Mouse (Mus musculus): Measurements from ENCODE around the gene Tex10. TPM values are rescaled to one million over a fixed set of nuclear protein-coding genes. Genes with fewer than 3 reads are reported as not detected.
"Not testable (repeated sequence)": the region's sequence is repeated elsewhere in the genome, so short reads cannot be mapped to it uniquely, and the experiment has no call there.

Gene Tex10
- polyA plus RNA-seq, 1 experiment = 11.3 TPM

DNA sequence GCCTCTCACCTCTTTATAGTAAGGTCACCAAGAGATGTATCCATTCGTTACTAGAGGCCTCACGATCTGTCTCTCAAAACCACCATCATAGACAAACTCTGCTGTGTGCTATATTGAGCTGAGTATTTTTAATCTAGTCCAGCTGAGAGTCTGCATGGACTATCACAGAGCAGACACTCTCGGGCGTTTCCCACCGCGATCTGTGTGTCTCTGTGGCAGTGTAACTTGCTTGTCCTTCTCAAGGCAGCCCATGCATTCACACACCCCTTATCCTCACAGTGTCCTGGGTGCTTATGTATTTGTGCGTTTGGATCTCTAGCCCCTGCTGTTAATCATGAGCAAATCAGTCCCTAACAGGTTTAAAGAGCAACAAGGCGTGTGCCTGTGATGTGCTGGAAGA lies 59.8 kb downstream of the Tex10 start:
- Histone ChIP-seq H3K27me3 (ENCODE audit: control insufficient read depth, insufficient read depth, insufficient read length) (no peaks in the 10 kb centered on the region), H3K4me3 (no peak overlapping the region), H3K79me2 (ENCODE audit: control insufficient read depth, insufficient read depth) (no peaks in the 10 kb centered on the region), H3K36me3 (ENCODE audit: control insufficient read depth, insufficient read depth) (no peaks in the 10 kb centered on the region), H3ac (ENCODE audit: control insufficient read depth, insufficient read length) (no peak overlapping the region), H3K4me2 (ENCODE audit: low read depth) (no peak overlapping the region)
- TF ChIP-seq CEBPB (IDR thresholded peaks at IDR 0.05; ENCODE audit: insufficient read depth, poor library complexity, severe bottlenecking) = no peak
- TF ChIP-seq USF1 (IDR thresholded peaks at IDR 0.05; ENCODE audit: low read depth) = no peak
- no peak for TF ChIP-seq E2F4 (IDR thresholded peaks at IDR 0.05; ENCODE audit: insufficient read depth)
- TF ChIP-seq SRF (IDR thresholded peaks at IDR 0.05; ENCODE audit: control insufficient read depth, insufficient read length, low read depth) = no peak
- TF ChIP-seq MAX (IDR thresholded peaks at IDR 0.05; ENCODE audit: low read depth) = no peak
- TF ChIP-seq POLR2A (IDR thresholded peaks at IDR 0.05; ENCODE audit: insufficient read length, low read depth) = no peak
- TF ChIP-seq POLR2AphosphoS2 (IDR thresholded peaks at IDR 0.05; ENCODE audit: insufficient read length, low read depth) = no peak
- TF ChIP-seq MYOG (IDR thresholded peaks at IDR 0.05; ENCODE audit: control insufficient read depth in 1 of 3, insufficient read depth in 1 of 3, insufficient read length in 2 of 3, low read depth in 2 of 3) = no peak
- no peak for TF ChIP-seq MYOD1 (IDR thresholded peaks at IDR 0.05; ENCODE audit: control insufficient read depth in 1 of 3, insufficient read length in 2 of 3, low read depth in 2 of 3)
- no peak for TF ChIP-seq REST (IDR thresholded peaks at IDR 0.05; ENCODE audit: insufficient read depth, insufficient read length)
- no peak for TF ChIP-seq TCF12 (IDR thresholded peaks at IDR 0.05; ENCODE audit: insufficient read depth, poor library complexity, severe bottlenecking)

- no peak overlapping the region for H3K4me2 ChIP-seq (ENCODE audit: low read depth)
- no peaks in the 10 kb centered on the region for H3K79me2 ChIP-seq (ENCODE audit: control insufficient read depth, insufficient read depth)
- H3K36me3 ChIP-seq (ENCODE audit: control insufficient read depth, insufficient read depth) = no peaks in the 10 kb centered on the region
- no peak overlapping the region for H3ac ChIP-seq (ENCODE audit: control insufficient read depth, insufficient read length)
- TF ChIP-seq TCF3 (IDR thresholded peaks at IDR 0.05; ENCODE audit: insufficient read length, low read depth) (no peak), MAX (IDR thresholded peaks at IDR 0.05; ENCODE audit: low read depth) (no peak), SRF (IDR thresholded peaks at IDR 0.05; ENCODE audit: control insufficient read depth, insufficient read length, low read depth) (no peak), POLR2A (IDR thresholded peaks at IDR 0.05; ENCODE audit: insufficient read length, low read depth) (no peak), POLR2AphosphoS2 (IDR thresholded peaks at IDR 0.05; ENCODE audit: insufficient read length, low read depth) (no peak), REST (IDR thresholded peaks at IDR 0.05; ENCODE audit: insufficient read depth, insufficient read length) (no peak), TCF12 (IDR thresholded peaks at IDR 0.05; ENCODE audit: insufficient read depth, poor library complexity, severe bottlenecking) (no peak), CEBPB (IDR thresholded peaks at IDR 0.05; ENCODE audit: insufficient read depth, poor library complexity, severe bottlenecking) (no peak), E2F4 (IDR thresholded peaks at IDR 0.05; ENCODE audit: insufficient read depth) (no peak), USF1 (IDR thresholded peaks at IDR 0.05; ENCODE audit: low read depth) (no peak), MYOG (IDR thresholded peaks at IDR 0.05; ENCODE audit: control insufficient read depth in 1 of 3, insufficient read depth in 1 of 3, insufficient read length in 2 of 3, low read depth in 2 of 3) (no peak), MYOD1 (IDR thresholded peaks at IDR 0.05; ENCODE audit: control insufficient read depth in 1 of 3, insufficient read length in 2 of 3, low read depth in 2 of 3) (no peak)
- no peaks in the 10 kb centered on the region for H3K27me3 ChIP-seq (ENCODE audit: control insufficient read depth, insufficient read depth, insufficient read length)
- H3K4me3 ChIP-seq = no peak overlapping the region
These were observed 65.8 kb downstream of the Tex10 start for GRCm38 (mm10) chr4:48407350-48408039.

DNA sequence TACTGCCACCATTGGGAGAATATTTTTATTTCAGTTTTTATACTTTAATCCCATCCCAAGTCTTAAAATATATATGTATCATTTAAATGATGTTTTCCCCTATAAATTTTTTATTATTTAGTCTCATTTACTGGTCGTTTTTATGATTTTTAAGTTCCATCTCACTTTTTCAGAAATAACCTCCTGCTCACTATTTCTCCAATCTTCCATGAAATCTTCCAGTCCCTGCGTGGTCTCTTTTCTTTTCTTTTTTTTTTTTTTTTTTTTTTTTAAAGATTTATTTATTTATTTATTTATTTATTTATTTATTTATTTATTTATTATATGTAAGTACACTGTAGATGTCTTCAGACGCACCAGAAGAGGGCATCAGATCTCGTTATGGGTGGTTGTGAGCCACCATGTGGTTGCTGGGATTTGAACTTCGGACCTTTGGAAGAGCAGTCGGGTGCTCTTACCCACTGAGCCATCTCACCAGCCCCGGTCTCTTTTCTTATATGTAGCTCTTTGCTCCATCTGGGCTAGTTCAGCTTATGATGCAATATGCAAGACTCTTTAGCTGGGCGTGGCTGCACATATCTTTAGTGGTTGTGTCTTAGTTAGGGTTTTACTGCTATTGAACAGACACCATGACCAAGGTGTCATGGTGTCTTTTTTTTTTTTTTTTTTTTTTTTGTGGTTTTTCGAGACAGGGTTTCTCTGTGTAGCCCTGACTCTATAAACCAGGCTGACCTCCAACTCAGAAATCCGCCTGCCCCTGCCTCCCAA lies 67.4 kb downstream of the Tex10 start:
- 0 out of 2 replicates have a peak, but pooled peaks have one; percentile 12 for TF ChIP-seq CEBPB (IDR thresholded peaks at IDR 0.05; ENCODE audit: insufficient read depth, poor library complexity, severe bottlenecking)
- not testable (repeated sequence) for H3K27me3 ChIP-seq (ENCODE audit: control insufficient read depth, insufficient read depth, insufficient read length); H3K79me2 ChIP-seq (ENCODE audit: control insufficient read depth, insufficient read depth); H3K36me3 ChIP-seq (ENCODE audit: control insufficient read depth, insufficient read depth); H3K4me2 ChIP-seq (ENCODE audit: low read depth); H3K4me3 ChIP-seq; H3ac ChIP-seq (ENCODE audit: control insufficient read depth, insufficient read length)

- Histone ChIP-seq H3K36me3 (ENCODE audit: control insufficient read depth, insufficient read depth) (no peaks in the 10 kb centered on the region), H3K4me2 (ENCODE audit: low read depth) (no peak overlapping the region), H3K27me3 (ENCODE audit: control insufficient read depth, insufficient read depth, insufficient read length) (no peaks in the 10 kb centered on the region), H3K79me2 (ENCODE audit: control insufficient read depth, insufficient read depth) (no peaks in the 10 kb centered on the region), H3ac (ENCODE audit: control insufficient read depth, insufficient read length) (no peak overlapping the region), H3K4me3 (no peak overlapping the region)
- TF ChIP-seq TCF12 (IDR thresholded peaks at IDR 0.05; ENCODE audit: insufficient read depth, poor library complexity, severe bottlenecking) (no peak), MAX (IDR thresholded peaks at IDR 0.05; ENCODE audit: low read depth) (no peak), REST (IDR thresholded peaks at IDR 0.05; ENCODE audit: insufficient read depth, insufficient read length) (no peak)
These were observed 70.1 kb downstream of the Tex10 start for GRCm38 (mm10) chr4:48403066-48403640.

- Histone ChIP-seq H3K4me2 (ENCODE audit: low read depth) (no peak overlapping the region), H3ac (ENCODE audit: control insufficient read depth, insufficient read length) (no peak overlapping the region), H3K4me3 (no peak overlapping the region), H3K36me3 (ENCODE audit: control insufficient read depth, insufficient read depth) (no peaks in the 10 kb centered on the region), H3K27me3 (ENCODE audit: control insufficient read depth, insufficient read depth, insufficient read length) (no peaks in the 10 kb centered on the region), H3K79me2 (ENCODE audit: control insufficient read depth, insufficient read depth) (no peaks in the 10 kb centered on the region)
- no peak for TF ChIP-seq CEBPB (IDR thresholded peaks at IDR 0.05; ENCODE audit: insufficient read depth, poor library complexity, severe bottlenecking)
- no peak for TF ChIP-seq POLR2A (IDR thresholded peaks at IDR 0.05; ENCODE audit: insufficient read length, low read depth)
- TF ChIP-seq POLR2AphosphoS2 (IDR thresholded peaks at IDR 0.05; ENCODE audit: insufficient read length, low read depth) = no peak
- no peak for TF ChIP-seq MYOD1 (IDR thresholded peaks at IDR 0.05; ENCODE audit: control insufficient read depth in 1 of 3, insufficient read length in 2 of 3, low read depth in 2 of 3)
- no peak for TF ChIP-seq MYOG (IDR thresholded peaks at IDR 0.05; ENCODE audit: control insufficient read depth in 1 of 3, insufficient read depth in 1 of 3, insufficient read length in 2 of 3, low read depth in 2 of 3)
- no peak for TF ChIP-seq TCF12 (IDR thresholded peaks at IDR 0.05; ENCODE audit: insufficient read depth, poor library complexity, severe bottlenecking)
- TF ChIP-seq E2F4 (IDR thresholded peaks at IDR 0.05; ENCODE audit: insufficient read depth) = no peak
- TF ChIP-seq TCF3 (IDR thresholded peaks at IDR 0.05; ENCODE audit: insufficient read length, low read depth) = no peak
- no peak for TF ChIP-seq USF1 (IDR thresholded peaks at IDR 0.05; ENCODE audit: low read depth)
- no peak for TF ChIP-seq REST (IDR thresholded peaks at IDR 0.05; ENCODE audit: insufficient read depth, insufficient read length)
- no peak for TF ChIP-seq MAX (IDR thresholded peaks at IDR 0.05; ENCODE audit: low read depth)
- TF ChIP-seq SRF (IDR thresholded peaks at IDR 0.05; ENCODE audit: control insufficient read depth, insufficient read length, low read depth) = no peak
These were observed 76.3 kb downstream of the Tex10 start for GRCm38 (mm10) chr4:48396949-48397348.

All from myocyte (in vitro differentiated cells).